Mouse (Mus musculus): ENCODE results near the gene Hyls1.

Gene Hyls1

DNA sequence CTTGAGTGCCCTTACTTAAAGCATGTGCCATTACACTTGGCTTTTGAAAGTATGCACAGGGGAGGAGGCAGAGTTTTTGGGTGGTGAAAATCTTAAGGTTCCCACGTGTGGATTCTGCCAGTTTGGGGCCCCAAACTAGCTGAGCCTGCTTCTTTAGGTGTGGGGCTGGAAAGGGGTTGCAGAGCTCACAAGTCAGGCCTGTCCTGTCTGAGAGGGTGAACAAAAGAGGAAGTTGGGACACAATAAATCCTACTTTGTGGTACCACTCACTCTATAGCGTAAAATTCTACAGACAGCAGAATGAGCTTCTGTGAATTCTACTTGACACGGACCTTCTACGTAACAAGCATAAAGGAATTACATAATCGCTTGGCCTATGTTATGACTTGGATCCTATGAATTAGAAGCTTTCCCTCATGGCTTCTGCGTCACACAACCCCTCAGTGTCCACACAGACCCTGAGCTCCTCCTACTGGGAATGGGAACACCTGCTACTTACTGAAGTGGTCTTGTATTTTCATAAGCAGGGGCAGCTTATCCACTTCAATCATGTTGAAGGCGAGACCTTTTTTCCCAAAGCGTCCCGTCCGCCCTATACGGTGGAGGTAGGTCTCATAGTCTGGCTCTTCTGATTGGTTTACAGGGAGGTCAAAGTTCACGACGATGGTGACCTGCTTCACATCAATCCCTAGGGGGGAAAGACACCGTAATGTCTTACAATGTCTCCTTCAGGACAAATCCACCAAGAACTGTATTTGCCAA, 26.9 kb downstream of the Hyls1 start:
- DNase-seq (ENCODE audit: low spot score) = no peak

GRCm38 (mm10) chr9:35541941-35542340, 28.3 kb downstream of the Hyls1 start:
- no peak for DNase-seq (ENCODE audit: low spot score)

- peak; percentile 84 for DNase-seq (ENCODE audit: low spot score)
These were observed 28.7 kb downstream of the Hyls1 start for GRCm38 (mm10) chr9:35541488-35541887.

- DNase-seq (ENCODE audit: low spot score) = no peak
These were observed 29.2 kb downstream of the Hyls1 start for GRCm38 (mm10) chr9:35541024-35541423.

GRCm38 (mm10) chr9:35539001-35539750, 31.0 kb downstream of the Hyls1 start:
- no peak for DNase-seq (ENCODE audit: low spot score)

DNA sequence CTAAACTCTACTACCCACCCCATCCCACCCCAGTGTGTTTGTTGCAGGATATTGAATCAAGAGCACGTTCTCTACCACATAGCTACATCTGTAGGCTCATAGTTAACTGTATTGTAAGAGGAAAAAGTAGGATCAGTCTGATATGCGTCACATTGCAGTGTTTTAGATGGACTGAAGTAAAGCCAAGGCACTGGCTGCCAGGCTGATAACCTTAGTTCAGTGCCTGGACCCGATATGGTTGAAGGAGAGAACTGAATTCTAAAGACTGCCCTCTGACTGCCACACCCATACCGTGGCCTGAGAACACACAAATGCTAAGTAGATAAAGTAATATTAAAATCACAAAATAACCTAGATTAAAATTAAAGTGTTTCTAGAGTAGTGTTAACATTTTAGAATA, 34.3 kb downstream of the Hyls1 start:
- no peak for DNase-seq (ENCODE audit: low spot score)

DNA sequence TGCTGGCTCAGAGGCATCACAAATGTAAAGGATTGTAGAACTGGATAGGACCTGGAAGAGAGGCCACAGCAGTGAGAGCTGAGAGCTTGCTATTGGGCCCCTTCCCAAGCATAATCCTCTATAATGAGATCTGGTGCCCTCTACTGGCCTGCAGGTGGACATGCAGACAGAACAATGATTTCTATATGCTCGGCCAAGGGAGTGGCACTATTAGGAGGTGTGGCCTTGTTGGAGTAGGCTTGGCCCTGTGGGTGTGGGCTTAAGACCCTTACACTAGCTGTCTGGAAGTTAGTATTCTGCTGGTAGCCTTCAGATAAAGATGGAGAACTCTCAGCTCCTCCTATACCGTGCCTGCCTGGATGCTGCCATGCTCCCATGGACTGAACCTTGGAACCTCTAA, 35.1 kb downstream of the Hyls1 start:
- peak; percentile 49 for DNase-seq (ENCODE audit: low spot score)

GRCm38 (mm10) chr9:35533266-35533665, 36.9 kb downstream of the Hyls1 start:
- DNase-seq (ENCODE audit: low spot score) = peak; percentile 20

DNA sequence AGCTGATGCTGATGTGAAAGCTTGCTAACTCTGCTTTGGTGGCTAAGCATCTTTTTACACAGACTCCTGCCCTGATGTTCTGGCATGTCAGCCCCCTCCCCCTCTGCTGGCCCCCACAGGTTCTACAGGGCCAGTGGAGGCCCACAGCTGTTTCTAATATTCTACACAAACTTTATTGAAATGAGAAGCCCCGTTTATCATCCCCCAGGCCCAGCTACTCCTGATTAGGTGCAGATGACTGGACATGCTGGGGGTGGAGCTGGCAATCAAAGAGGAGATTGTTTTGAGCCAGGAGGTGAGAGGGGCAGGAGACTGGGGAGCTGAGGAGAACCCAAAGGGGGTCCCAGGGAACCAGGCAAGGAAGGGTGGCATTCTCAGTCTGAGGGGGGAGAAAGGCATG, 40.4 kb downstream of the Hyls1 start:
- DNase-seq (ENCODE audit: low spot score) = no peak

- no peak for DNase-seq (ENCODE audit: low spot score)
These were observed 41.1 kb downstream of the Hyls1 start for GRCm38 (mm10) chr9:35529141-35529540.

- peak; percentile 63 for DNase-seq (ENCODE audit: low spot score)
These were observed 46.2 kb downstream of the Hyls1 start for GRCm38 (mm10) chr9:35523941-35524411.

DNA sequence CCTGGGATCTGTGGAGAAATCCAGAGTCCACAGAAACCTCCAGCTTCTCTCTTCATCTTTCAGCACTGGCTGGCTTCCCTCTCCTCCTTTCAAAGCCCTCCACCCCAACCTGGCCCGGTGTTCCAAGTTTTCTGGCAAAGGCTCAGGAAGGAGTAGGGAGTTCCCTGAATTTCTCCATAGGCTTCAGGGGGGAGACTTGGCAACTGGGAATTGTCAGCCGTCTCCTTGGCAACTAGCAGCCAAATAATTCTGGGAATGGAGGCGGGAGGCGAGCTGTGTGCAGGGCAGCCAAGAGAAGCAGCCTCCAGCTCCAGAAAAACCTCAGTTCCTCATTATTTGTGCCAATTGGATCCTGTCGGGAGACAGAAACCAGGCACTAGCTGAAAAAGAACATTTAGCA, 46.7 kb downstream of the Hyls1 start:
- peak; percentile 43 for DNase-seq (ENCODE audit: low spot score)

GRCm38 (mm10) chr9:35522821-35523515, 47.2 kb downstream of the Hyls1 start:
- DNase-seq (ENCODE audit: low spot score) = no peak

GRCm38 (mm10) chr9:35522241-35522640, 48.0 kb downstream of the Hyls1 start:
- no peak for DNase-seq (ENCODE audit: low spot score)

GRCm38 (mm10) chr9:35520631-35521348, 49.4 kb downstream of the Hyls1 start:
- no peak for DNase-seq (ENCODE audit: low spot score)

GRCm38 (mm10) chr9:35518169-35518568, 52.0 kb downstream of the Hyls1 start, which contains the start of gene Gm1113:
TSS of gene Gm1113 (minus strand) at chr9:35518269.
- DNase-seq (ENCODE audit: low spot score) = no peak

- no peak for DNase-seq (ENCODE audit: low spot score)
These were observed 53.5 kb downstream of the Hyls1 start for GRCm38 (mm10) chr9:35516711-35517110.

DNA sequence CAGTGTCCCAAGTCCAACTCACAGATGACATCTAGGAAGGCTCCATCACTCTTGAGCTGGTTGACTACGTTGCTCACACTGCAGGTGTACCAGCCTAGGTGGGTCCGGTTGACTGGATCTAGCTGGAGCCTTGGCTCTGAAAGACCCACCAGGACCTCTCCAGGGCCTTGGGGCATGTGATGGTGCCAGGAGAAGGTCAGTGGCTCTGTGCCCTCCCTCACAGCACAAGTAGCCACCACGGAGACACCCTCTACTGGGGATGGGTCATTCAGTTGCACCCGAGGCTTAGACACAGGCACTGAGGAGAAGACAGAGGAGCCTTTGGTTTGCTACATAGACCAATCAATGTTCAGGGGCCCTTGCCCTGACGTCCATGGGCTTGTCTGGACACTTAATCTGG, 54.0 kb downstream of the Hyls1 start:
- no peak for DNase-seq (ENCODE audit: low spot score)

- DNase-seq (ENCODE audit: low spot score) = no peak
These were observed 56.3 kb downstream of the Hyls1 start for GRCm38 (mm10) chr9:35513900-35514299.

All from ovary, postnatal 14 days (tissue).